Mouse (Mus musculus) kidney, postnatal 36 days (tissue): ENCODE measurements around the gene Hist3h2a.

Source experiments
- DNase-seq, 2 experiments: peaks; one replicate each; pipeline ENCODE4 v3.0.0; 2021 to 2022; ENCODE audit warnings: mixed read lengths in 2 of 2

Gene Hist3h2a

GRCm38 (mm10) chr11:58993091-58993670 lies 38.7 kb downstream of the Hist3h2a start:
- no peak for DNase-seq

- DNase-seq: peak; percentile 73 to 81
These were observed 39.9 kb downstream of the Hist3h2a start for GRCm38 (mm10) chr11:58994337-58994826.

- no peak for DNase-seq
These were observed 40.7 kb downstream of the Hist3h2a start for GRCm38 (mm10) chr11:58995061-58995806.

- no peak for DNase-seq
These were observed 41.4 kb downstream of the Hist3h2a start for GRCm38 (mm10) chr11:58995807-58996370.

GRCm38 (mm10) chr11:58997541-58997940 lies 43.1 kb downstream of the Hist3h2a start:
- DNase-seq: no peak

GRCm38 (mm10) chr11:58999158-58999557 lies 44.7 kb downstream of the Hist3h2a start:
- DNase-seq: no peak

- DNase-seq: no peak
These were observed 45.3 kb downstream of the Hist3h2a start for GRCm38 (mm10) chr11:58999830-59000229.

- DNase-seq: no peak
These were observed 46.1 kb downstream of the Hist3h2a start for GRCm38 (mm10) chr11:59000635-59001034.

- no peak for DNase-seq
These were observed 48.0 kb downstream of the Hist3h2a start for GRCm38 (mm10) chr11:59002327-59003079.
